Mouse (Mus musculus) hindbrain, postnatal 0 days (tissue): Measurements from ENCODE around the gene Cacng8. TPM values are rescaled to one million over a fixed set of nuclear protein-coding genes. Genes with fewer than 3 reads are reported as not detected.

Experiments used
- ATAC-seq: fragments of 200-750 bp; cut with Nextera tagmentation; 2 replicates; pipeline ENCODE4 v1.8.0; 2017; ENCODE audit warnings: mild to moderate bottlenecking, moderate TSS enrichment, moderate library complexity
- DNase-seq: peaks from one replicate; pipeline ENCODE4 v3.0.0-alpha.2; 2015; ENCODE audit warnings: low spot score
- H3K27ac ChIP-seq: fragments of 300-500 bp; sonication (generic); 2 replicates; pipeline ENCODE4 v1.5.1; 2014; ENCODE audit warnings: mild to moderate bottlenecking
- H3K27me3 ChIP-seq: fragments of 300-500 bp; sonication (generic); 2 replicates; pipeline ENCODE4 v1.6.1; 2014; ENCODE audit warnings: low read length, mixed read lengths; ENCODE audit not compliant: insufficient read depth
- H3K36me3 ChIP-seq: fragments of 300-500 bp; sonication (generic); 2 replicates; pipeline ENCODE4 v1.6.1; 2014; ENCODE audit warnings: low read length, mixed read lengths; ENCODE audit not compliant: insufficient read depth
- H3K4me1 ChIP-seq: fragments of 300-500 bp; sonication (generic); 2 replicates; pipeline ENCODE4 v1.6.1; 2014; ENCODE audit warnings: antibody characterized with exemption, low read length, mixed read lengths; ENCODE audit not compliant: insufficient read depth
- H3K4me2 ChIP-seq: fragments of 300-500 bp; sonication (generic); 2 replicates; pipeline ENCODE4 v1.6.1; 2014; ENCODE audit warnings: low read depth, mild to moderate bottlenecking, low read length, moderate library complexity, mixed read lengths
- H3K4me3 ChIP-seq: fragments of 300-500 bp; sonication (generic); 2 replicates; pipeline ENCODE4 v1.5.1; 2014; ENCODE audit warnings: low read length
- H3K9ac ChIP-seq: fragments of 300-500 bp; sonication (generic); replicated peaks from 2 replicates; pipeline ENCODE4 v1.6.1; 2014; ENCODE audit warnings: mild to moderate bottlenecking, low read length, moderate library complexity, mixed read lengths
- H3K9me3 ChIP-seq: fragments of 300-500 bp; sonication (generic); 2 replicates; pipeline ENCODE4 v1.6.1; 2016; ENCODE audit warnings: low read length, mixed read lengths
- CTCF ChIP-seq: IDR thresholded peaks from 2 replicates; pipeline ENCODE4 v1.5.1; 2016; ENCODE audit warnings: antibody characterized with exemption, control low read depth, low read depth
- WGBS: fragments of 180-500 bp; shearing (Covaris S2); extraction: QIAGEN DNeasy Blood & Tissue Kit; methylation state at CpG from one replicate; pipeline ENCODE4 v1.1.7; 2014; 5-methylcytosine and 5-hydroxymethylcytosine counted together
- polyA plus RNA-seq: library from polyadenylated mRNA; unstranded; fragments of >200 nt; fragmentation: Nextera tagmentation; extraction: Ambion mirVana; gene quantifications from 2 replicates; pipeline ENCODE4 v1.2.1, GENCODE M21; 2015
- total RNA-seq: library from RNA; depleted of rRNA; stranded (reverse); fragments of >200 nt; gene quantifications from 2 replicates; pipeline ENCODE4 v1.2.3, GENCODE M21; 2014

The Cacng8 gene
- total and polyA plus RNA-seq, 2 experiments from 2014 or later: 16.1 to 49.0 TPM

- no peak for DNase-seq
- Histone ChIP-seq H3K9ac (no peak overlapping the region), H3K4me3 (no peak overlapping the region), H3K4me1 (no peaks in the 10 kb centered on the region), H3K36me3 (no peaks in the 10 kb centered on the region), H3K27me3 (no peaks in the 10 kb centered on the region), H3K4me2 (no peak overlapping the region), H3K27ac (no peak overlapping the region), H3K9me3 (no peaks in the 10 kb centered on the region)
- WGBS: 74% methylated on average over 5 of the region's 5 CpGs
- no peak for TF ChIP-seq CTCF
- ATAC-seq: no peak
Measured at GRCm38 (mm10) chr7:3450671-3451070, 60.2 kb downstream of the Cacng8 start.

GRCm38 (mm10) chr7:3451161-3451560 is 60.7 kb downstream of the Cacng8 start:
- 57% methylated on average over 6 of the region's 6 CpGs for WGBS
- Histone ChIP-seq H3K4me1 (no peaks in the 10 kb centered on the region), H3K4me2 (no peak overlapping the region), H3K9me3 (no peaks in the 10 kb centered on the region), H3K9ac (no peak overlapping the region), H3K36me3 (no peaks in the 10 kb centered on the region), H3K27me3 (no peaks in the 10 kb centered on the region), H3K4me3 (no peak overlapping the region), H3K27ac (no peak overlapping the region)
- ATAC-seq (no peak), DNase-seq (no peak)
- no peak for TF ChIP-seq CTCF

- H3K9ac ChIP-seq: no peak overlapping the region
- no peak overlapping the region for H3K27ac ChIP-seq
- H3K27me3 ChIP-seq: no peaks in the 10 kb centered on the region
- H3K9me3 ChIP-seq: no peaks in the 10 kb centered on the region
- H3K36me3 ChIP-seq: no peaks in the 10 kb centered on the region
- H3K4me1 ChIP-seq: no peaks in the 10 kb centered on the region
- no peak for TF ChIP-seq CTCF
- H3K4me2 ChIP-seq: no peak overlapping the region
- no peak overlapping the region for H3K4me3 ChIP-seq
- ATAC-seq (no peak), DNase-seq (no peak)
- WGBS: 64% methylated on average over 12 of the region's 12 CpGs
Measured at GRCm38 (mm10) chr7:3452821-3453485, 62.5 kb downstream of the Cacng8 start.

- Histone ChIP-seq H3K27ac (no peak overlapping the region), H3K4me1 (no peaks in the 10 kb centered on the region), H3K36me3 (no peaks in the 10 kb centered on the region), H3K27me3 (no peaks in the 10 kb centered on the region), H3K4me3 (no peak overlapping the region), H3K9me3 (no peaks in the 10 kb centered on the region), H3K9ac (no peak overlapping the region), H3K4me2 (no peak overlapping the region)
- DNase-seq: peak; percentile 16
- peak; percentile 32; the same call in 1 of the 2 replicates for TF ChIP-seq CTCF
- no peak for ATAC-seq
- 64% methylated on average over 10 of the region's 11 CpGs for WGBS
Measured at GRCm38 (mm10) chr7:3453486-3454183, 63.2 kb downstream of the Cacng8 start.

GRCm38 (mm10) chr7:3457111-3457840 is 66.8 kb downstream of the Cacng8 start:
- Histone ChIP-seq H3K4me1 (no peaks in the 10 kb centered on the region), H3K4me3 (no peak overlapping the region), H3K9me3 (no peaks in the 10 kb centered on the region), H3K9ac (no peak overlapping the region), H3K27ac (no peak overlapping the region), H3K27me3 (no peaks in the 10 kb centered on the region), H3K36me3 (no peaks in the 10 kb centered on the region), H3K4me2 (no peak overlapping the region)
- WGBS: 91% methylated on average over 10 of the region's 10 CpGs
- ATAC-seq: no peak
- no peak for DNase-seq
- no peak for TF ChIP-seq CTCF

- Histone ChIP-seq H3K27ac (no peak overlapping the region), H3K9me3 (no peaks in the 10 kb centered on the region), H3K27me3 (no peaks in the 10 kb centered on the region), H3K4me3 (no peak overlapping the region), H3K9ac (no peak overlapping the region), H3K4me1 (no peaks in the 10 kb centered on the region), H3K4me2 (no peak overlapping the region), H3K36me3 (no peaks in the 10 kb centered on the region)
- DNase-seq (no peak), ATAC-seq (no peak)
- WGBS: 77% methylated on average over 9 of the region's 9 CpGs
- no peak for TF ChIP-seq CTCF
Measured at GRCm38 (mm10) chr7:3457841-3458217, 67.3 kb downstream of the Cacng8 start.
